Mouse (Mus musculus) small intestine, adult 10 weeks (tissue): Measurements from ENCODE around the gene Tex50. TPM values are rescaled to one million over a fixed set of nuclear protein-coding genes. Genes with fewer than 3 reads are reported as not detected.

ENCODE experiments used
- polyA plus RNA-seq: library from polyadenylated mRNA; stranded (reverse); fragments of 350-450 nt; fragmentation: Illumina TruSeq; extraction: RNeasy Lipid Tissue Mini Kit (QIAGEN cat#74804); gene quantifications from one replicate; pipeline ENCODE4 v1.2.3, GENCODE M21; 2014; ENCODE audit warnings: low replicate concordance

Tex50 gene
- polyA plus RNA-seq = not detected

GRCm38 (mm10) chr1:161159214-161159613 is at the start of gene Tex50:
Gene Tex50 (minus strand): TSS chr1:161159314.

GRCm38 (mm10) chr1:161142531-161143159 is 16.5 kb downstream of the Tex50 start, which contains the start of gene Ankrd45:
Gene Ankrd45 (plus strand): TSS chr1:161142691.

DNA sequence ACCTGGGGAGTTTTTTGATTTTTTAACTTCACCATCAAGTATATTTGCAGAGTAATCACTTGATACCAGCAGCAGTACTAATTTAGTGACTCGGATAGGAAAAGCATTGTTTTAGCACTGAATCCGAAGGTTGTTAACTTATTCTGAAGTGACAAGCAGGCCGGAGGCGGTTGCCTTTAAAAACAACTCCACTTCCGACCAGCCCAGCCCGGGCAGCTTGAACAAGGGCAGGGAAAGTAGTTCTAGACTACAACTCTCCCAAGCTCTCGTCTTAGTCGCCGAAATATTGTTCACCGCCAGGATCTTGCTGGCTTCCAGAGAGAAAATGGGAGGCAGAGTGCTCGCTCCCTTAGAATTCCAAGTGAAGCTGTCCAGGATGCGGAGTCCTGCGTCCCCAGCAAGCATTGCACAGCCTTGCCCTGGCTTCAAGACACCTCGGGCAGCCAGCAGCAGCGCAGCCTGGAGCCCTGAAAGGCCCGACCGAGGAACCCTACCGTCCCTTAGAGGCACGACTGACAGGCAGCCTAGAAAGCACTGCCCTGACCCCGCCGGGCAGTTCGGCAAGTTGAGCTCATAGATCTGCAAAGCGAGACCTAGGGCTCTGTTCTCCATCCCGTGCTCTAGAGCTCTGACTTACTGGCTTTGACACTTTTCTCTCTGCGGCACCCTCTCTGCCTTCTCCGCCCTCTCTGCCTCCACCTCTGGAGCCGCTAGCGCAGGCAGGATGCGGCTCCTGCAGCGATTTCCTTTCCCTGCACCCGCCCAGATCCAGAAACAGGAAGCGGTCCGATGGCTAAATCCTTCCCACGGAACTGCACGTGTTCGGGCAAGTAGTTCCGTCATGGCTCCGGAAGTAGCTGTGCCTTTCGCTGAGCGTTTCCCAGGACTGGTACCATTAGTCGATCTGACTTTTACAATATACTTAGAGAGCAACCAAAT is 28.1 kb downstream of the Tex50 start, which contains the start of gene Klhl20:
Gene Klhl20, minus strand, starts transcription at position 786 of the 939 bp plus-strand sequence.

Other genes with a start within 250 kb of the Tex50 start
- gene Serpinc1, start 180.7 kb downstream of the Tex50 start, polyA plus RNA-seq = 1.2 TPM
- gene Zbtb37, start 124.5 kb downstream of the Tex50 start, polyA plus RNA-seq = 4.3 TPM
- 12.8 TPM for gene Dars2, start 88.7 kb downstream of the Tex50 start, polyA plus RNA-seq
- gene Cenpl, start 88.6 kb downstream of the Tex50 start, polyA plus RNA-seq = 46.5 TPM
- gene Klhl20, start 27.8 kb downstream of the Tex50 start, polyA plus RNA-seq = 21.8 TPM
- gene Ankrd45, start 16.6 kb downstream of the Tex50 start, polyA plus RNA-seq = 0.33 TPM
- 184 TPM for gene Prdx6, start 91.9 kb upstream of the Tex50 start, polyA plus RNA-seq
- not detected for gene Tnfsf4, start 236.1 kb upstream of the Tex50 start, polyA plus RNA-seq